Mouse (Mus musculus) kidney, adult 11 months (tissue): Measurements from ENCODE around the gene Creld1.
A peak's percentile ranks its signal among the peaks of the same experiment; 100 is the strongest.

Experiments used
- DNase-seq: peaks from one replicate; pipeline ENCODE4 v3.0.0; 2022

Gene Creld1

DNA sequence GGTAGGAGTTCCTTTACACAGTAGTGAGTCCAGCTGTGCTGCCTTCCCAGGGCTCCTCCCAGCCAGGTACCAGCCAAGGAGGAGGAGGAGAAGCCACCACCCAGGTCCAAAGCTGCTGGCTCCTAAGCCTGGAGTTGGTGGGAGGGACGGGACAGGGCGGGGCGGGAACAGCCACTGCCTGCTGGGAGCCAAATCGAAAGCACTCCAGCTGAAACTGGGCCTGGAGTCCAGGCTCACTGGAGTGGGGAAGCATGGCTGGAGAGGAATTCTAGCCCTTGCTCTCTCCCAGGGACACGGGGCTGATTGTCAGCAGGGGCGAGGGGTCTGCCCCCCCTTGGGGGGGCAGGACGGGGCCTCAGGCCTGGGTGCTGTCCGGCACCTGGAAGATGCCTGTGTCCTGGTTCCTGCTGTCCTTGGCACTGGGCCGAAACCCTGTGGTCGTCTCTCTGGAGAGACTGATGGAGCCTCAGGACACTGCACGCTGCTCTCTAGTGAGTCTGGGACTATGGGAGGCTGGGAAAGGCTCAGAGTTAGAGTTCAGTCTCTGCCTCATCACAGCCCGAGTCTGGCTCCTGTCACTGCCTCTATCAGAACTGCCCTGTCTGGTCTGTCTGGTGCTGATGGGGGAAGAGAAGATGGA is 11.7 kb upstream of the Creld1 start, which contains the start of gene Il17rc:
Gene Il17rc, plus strand, starts transcription at position 131 of the 640 bp plus-strand sequence.
- peak; percentile 74 for DNase-seq

DNA sequence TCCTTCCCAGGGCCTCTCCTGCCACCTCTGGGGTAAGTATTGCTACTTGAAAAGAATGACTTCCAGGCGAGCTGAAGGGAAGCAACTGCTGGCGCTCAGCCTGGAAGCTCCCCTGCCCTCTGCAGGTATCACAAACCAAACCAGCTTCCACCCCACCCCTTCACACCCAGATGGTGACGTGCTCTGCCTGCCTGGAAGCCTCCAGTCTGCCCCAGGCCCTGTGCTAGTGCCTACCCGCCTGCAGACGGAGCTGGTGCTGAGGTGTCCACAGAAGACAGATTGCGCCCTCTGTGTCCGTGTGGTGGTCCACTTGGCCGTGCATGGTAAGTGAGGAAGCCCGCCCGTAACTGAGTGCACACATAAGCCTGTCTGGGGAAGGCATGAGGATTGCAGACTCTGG is 11.0 kb upstream of the Creld1 start:
- no peak for DNase-seq

DNA sequence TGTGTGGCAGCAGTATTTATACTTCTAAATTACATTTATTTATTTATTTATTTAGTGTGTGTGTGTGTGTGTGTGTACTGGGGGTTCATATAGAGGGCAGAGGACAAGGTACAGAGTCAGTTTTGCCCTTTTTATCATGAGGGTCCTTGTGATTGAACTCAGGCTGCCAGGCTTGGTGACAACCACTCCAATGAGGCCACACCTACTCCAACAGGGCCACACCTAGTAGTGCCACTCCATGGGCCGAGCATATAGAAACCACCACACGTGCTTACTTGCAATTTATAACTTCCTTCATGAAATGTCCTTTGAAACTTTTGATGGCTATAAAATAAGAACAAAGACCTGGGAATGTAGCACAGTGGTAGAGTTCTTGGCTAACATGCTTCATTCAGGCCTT is 9.9 kb upstream of the Creld1 start:
- DNase-seq = no peak

DNA sequence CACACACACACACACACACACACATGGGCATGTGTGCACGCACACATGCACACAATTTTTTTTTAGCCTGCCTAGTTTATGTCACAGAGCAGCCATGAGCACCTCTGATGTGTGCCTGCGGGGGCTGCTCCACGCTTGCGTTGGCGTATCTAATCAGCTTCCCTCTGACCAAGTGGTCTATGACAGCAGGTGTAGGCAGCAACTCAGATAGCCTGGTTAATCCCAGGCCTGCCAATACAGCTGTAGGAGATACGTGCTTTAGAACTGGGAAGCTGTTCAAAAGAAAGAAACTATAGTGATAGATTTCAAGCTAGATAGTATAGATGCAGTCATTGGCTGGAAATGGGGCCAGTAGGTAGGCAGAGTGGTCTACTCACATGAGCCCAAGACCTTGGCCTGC is 9.4 kb upstream of the Creld1 start:
- DNase-seq = no peak

DNA sequence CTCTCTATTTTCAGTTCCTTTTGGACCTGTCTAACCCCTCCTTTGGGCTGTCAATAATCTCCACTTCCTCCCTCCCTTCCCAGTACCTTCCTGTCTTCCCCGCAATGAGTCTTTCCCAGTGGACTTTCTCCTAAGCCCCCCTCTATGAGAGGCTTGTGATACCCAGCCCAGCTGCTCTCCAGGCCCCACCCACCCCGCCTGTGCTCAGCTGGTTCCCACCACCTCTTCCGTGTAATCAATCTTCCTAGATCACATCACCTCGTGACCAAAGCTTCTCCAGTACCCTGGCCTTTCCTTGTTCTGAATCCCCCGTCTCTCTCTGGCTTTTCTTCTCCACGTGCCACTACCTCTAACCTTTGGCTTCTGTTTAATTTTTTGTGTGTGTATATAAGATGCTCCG is 5.7 kb upstream of the Creld1 start:
- no peak for DNase-seq

DNA sequence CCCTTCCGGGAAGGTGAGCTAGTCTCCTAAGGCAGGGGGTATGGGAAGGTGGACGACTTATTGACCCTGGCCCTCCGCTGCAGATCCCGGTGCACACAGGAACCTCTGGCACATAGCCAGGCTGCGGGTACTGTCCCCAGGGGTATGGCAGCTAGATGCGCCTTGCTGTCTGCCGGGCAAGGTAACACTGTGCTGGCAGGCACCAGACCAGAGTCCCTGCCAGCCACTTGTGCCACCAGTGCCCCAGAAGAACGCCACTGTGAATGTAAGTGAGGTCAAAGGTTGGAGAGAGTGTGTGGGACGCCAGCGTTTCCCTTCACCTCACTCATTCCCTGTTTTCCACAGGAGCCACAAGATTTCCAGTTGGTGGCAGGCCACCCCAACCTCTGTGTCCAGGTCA is 4.2 kb upstream of the Creld1 start:
- DNase-seq = peak; percentile 54

DNA sequence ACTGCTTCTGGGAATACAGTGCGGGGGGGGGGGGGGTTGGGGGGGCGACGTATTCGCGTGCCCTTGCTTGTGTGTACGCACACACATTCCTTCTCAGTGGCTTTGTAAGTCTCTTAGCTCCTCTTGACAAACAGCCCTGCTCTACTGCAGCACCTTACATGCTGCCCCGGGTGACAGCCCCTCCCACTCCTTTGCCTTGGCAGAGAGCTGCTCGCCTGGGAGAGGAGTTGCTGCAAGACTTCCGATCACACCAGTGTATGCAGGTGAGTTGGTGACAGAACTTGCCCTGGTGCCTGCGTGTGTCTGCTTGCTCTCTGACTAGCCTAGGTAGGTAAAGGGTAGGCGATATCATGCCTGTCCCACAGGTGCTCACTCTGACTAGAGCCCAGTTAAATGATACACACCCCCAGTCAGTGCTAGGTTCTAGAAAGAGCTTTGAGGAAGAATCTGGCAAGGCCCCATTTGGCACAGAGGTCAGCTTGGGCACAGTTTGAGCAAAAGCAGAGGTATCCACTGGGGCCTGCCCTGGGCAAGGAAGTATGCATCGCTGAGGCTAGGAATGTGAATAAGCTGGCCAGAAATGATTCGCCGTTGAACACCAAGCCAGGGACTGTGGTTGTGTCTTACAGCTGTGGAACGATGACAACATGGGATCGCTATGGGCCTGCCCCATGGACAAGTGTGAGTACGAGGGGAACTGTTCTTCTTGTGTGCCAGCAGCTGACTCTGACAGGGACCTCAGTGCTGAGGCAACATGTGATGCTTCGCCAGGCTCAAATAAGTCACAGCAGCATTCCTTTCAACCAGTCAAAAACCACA is 2.3 kb upstream of the Creld1 start:
- peak; percentile 64 for DNase-seq

DNA sequence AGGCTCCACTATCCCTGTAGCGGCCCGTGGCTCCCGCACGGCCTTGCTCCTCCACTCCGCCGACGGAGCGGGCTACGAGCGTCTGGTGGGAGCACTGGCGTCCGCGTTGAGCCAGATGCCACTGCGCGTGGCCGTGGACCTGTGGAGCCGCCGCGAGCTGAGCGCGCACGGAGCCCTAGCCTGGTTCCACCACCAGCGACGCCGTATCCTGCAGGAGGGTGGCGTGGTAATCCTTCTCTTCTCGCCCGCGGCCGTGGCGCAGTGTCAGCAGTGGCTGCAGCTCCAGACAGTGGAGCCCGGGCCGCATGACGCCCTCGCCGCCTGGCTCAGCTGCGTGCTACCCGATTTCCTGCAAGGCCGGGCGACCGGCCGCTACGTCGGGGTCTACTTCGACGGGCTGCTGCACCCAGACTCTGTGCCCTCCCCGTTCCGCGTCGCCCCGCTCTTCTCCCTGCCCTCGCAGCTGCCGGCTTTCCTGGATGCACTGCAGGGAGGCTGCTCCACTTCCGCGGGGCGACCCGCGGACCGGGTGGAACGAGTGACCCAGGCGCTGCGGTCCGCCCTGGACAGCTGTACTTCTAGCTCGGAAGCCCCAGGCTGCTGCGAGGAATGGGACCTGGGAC is 509 bp upstream of the Creld1 start:
- DNase-seq = peak; percentile 43

DNA sequence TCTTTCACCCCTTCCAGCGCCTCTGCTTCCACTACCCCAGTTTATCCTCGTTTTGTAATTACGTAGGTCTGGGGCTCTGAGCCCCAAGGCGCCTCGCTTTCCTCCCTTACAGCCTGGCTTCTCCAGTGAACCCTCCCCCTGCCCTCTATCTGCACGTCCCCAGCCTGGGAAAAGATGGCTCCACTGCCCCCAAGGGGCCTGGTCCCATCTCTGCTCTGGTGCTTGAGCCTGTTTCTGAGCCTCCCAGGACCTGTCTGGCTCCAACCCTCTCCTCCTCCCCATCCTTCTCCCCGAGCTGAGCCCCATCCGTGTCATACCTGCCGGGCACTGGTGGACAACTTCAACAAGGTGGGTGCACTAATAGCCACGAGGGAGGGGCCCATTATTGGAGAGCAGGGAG is 632 bp downstream of the Creld1 start:
- peak; percentile 44 for DNase-seq

DNA sequence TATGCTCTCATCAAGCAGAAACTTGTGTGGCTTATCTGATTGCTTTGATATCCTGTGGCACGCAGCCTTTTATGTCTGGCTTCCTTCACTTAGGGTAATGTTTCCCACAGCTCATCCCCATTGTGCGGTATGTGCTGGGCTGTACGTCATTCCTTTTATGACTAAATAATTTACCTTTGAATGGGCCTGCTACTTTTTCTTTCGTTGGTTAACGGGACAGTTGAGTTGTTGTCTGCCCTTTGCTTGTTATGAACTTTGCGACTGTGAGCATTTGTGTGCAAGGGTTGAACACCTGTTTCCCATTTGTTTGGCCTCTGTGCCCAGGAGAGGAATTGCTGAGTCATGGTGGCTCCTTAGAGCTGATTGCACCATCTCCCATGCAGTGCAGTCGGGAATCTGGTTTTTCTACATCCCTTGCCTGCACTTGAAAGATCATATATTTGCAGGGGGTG is 4.1 kb downstream of the Creld1 start:
- peak; percentile 56 for DNase-seq

DNA sequence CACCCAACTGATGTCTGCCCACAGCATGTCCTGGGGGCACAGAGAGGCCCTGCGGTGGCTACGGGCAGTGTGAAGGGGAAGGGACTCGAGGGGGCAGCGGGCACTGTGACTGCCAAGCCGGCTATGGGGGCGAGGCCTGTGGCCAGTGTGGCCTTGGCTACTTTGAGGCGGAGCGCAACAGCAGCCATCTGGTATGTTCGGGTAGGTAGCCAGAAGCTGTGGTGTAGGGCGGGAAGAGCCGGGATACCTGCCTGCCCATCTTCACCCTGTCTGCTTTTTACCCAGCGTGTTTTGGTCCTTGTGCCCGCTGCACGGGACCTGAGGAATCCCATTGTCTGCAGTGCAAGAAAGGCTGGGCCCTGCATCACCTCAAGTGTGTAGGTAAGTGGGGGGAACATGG is 6.3 kb downstream of the Creld1 start:
- no peak for DNase-seq

DNA sequence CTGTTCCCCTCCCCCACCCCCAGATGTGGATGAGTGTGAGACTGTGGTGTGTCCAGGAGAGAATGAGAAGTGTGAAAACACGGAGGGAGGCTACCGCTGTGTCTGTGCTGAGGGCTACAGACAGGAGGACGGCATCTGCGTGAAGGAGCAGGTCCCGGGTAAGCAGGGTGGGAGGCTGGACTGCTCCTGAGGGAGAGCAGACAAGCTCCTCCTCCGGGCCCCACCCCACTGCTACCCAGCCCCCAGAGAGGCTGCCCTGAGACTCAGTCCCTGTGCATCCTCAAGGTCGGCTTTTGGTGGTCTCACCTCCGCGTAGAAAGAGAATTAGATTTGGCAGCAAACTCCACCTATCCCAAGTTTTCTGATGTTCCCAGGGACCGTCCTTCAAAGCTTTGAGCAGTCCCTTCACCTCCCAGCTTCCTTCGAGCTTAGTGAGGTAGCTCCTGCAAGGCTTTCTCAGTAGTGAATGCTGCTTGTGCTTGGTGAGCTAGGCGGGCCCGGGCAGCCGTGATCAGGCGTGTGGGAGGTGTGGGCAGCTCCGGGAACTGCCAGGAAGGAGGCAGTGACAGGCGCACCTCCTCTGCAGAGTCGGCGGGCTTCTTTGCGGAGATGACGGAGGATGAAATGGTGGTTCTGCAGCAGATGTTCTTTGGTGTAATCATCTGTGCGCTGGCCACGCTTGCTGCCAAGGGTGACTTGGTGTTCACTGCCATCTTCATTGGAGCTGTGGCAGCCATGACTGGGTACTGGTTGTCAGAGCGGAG is 9.2 kb downstream of the Creld1 start:
- no peak for DNase-seq

DNA sequence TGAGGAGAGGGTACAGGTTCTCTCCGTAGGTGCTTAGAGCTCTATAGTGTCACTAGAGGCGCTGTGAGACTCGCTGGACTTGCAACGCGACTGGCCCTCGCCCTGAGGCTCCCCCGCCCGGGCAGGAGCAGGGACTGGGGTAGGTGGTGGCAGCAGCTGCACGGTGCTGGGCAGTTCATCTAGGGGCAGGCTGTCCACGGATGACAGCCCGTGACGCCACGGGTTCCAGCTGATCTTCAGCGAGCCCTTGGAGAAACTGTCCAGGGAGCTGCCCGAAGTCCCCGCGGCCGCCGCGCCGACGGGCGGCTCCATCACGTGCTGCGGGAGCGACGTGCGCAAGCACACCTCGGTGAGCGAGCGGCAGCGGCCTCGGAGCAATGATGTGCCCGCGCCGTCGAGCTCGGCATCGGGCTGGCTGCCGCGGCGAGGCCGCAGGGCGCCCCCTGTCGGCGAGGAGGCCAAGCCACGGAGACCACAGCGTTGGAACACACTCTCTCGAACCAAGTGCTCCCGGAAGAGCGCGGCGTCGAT is 11.2 kb downstream of the Creld1 start:
- DNase-seq = peak; percentile 75

DNA sequence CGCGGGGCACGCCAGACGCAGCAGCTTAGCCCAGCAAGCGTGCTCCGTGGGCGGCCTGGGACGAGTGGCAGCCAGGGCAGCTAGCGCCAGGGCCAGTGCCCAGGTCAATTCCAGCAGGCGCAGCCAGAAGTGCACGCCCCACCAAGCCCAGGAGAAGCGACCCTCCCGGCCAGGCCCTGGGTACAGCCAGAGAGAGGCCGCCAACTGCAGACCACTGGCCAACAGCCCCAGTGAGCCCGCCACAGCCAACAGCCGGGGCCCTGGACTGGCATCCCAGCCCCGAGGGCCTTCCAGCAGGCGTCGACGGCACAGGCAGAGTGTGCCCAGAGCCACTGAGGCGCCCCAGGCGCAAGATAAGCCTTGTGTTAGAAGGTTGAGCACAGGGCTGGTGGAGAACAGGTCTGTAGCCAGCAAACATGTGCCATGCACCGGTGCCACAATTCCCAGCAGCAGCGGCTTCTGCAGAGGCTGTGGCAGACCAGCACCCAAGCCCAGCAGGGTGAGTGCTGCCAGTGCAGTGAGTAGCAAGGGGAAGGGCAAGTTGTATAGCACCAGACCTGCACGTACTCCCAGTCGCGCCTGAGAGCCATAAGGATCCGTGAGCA is 12.1 kb downstream of the Creld1 start:
- DNase-seq = no peak

DNA sequence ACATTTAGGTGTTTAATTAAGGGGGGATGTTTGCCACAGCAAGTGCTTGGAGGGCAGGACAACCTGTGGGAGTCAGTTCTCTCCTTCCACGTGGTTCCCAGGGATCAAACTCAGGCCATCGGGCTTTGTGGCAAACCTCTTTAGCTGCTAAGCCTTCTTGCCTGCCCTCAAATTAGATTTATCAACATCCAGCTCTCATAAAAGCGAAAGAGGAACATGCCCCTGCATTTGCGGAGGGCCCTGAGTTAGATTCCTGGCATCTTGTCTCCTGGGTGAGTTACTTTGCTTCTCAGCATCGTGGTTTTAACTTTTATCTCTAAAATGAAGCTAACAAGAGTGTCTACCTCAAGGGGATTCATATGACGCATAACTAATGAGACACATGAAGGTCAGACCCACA is 16.2 kb downstream of the Creld1 start:
- no peak for DNase-seq

DNA sequence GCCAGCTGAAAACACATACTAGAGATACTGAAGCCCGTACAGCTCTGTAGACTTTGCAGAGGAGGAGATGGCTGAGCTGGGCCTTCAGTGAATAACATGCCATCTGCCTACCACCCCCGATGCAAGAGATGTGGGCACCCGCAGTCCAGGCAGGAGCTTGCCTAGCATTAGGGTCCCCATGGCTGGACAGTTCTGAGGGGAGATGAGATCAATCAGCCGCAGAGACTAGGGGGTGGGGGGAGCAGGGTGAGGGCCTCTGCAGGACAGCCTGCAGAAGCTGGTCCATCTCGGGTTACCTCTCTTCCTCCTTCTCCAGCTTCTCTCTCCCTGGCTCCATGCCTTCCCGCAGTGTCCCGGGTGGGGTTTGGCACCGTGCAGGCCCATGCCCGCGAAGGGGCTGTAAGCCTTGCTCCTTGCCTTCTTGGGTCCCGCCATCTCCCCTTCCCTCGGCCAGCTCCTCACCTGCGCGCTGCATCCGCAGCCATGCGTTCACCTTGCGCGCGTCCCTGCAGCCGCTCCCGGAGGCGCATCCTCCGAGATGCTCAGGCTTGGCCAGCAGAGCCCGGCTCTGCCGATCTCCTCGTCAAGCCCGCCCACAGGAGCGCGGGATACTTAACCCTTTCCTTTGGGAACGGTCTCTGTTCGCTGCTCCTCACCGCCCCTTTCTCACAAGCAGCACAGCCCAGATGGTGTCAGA is 18.4 kb downstream of the Creld1 start, which contains the start of gene Prrt3:
Gene Prrt3, minus strand, starts transcription at position 544 of the 697 bp plus-strand sequence.
- DNase-seq = no peak

DNA sequence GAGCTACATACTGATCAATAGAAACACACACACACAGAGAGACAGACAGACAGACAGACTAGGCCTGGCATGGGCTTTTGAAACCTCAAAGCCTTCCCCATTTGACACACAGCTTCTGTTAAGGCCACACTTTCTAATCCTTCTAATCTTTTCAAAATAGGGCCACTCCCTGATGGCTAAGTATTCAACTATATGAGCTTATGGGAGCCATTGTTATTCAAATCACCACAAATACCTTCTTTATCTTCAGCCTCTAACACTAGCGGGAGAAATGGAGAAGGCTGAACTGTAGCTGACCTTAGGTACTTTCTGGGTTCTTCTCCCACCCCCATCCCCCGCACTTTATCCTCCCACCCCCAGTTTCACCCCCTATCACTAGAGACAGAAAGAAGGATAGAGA is 19.7 kb downstream of the Creld1 start:
- no peak for DNase-seq

DNA sequence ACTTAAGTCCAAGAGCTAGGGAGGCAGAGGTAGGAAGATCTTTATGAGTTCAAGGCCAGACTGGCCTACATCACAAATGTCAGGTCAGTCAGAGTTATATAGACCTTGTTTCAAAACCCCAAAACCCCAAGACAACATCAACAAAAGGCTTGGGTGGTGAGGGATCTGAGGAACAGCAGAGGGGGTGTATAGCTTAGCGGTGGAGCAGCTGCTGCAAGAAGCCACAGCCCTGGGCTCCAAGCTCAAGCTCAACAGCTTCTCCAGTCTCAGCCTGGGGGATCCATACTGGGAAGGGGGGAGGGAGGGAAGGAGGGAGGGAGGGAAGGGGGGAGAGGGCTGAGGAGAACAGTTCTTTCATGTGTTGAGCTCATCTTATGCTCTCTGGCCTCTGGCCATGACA is 22.6 kb downstream of the Creld1 start:
- no peak for DNase-seq

DNA sequence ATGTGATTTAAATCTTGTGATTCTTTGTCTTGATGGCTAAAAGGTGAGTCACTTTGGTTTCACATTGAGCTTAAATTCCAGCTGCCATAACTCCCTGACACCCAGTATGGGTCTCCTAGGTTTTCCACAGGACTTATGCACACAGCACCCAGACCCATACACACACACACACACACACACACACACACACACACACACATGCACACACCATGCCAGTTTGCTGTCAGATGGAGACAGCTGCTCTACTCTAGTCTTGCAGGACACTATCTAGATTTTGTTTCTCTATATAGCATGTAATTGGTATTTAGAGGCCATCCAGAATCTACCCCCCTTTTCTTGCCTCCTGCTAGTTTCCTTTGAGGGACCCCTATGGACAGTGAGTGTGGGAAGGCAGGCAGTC is 24.0 kb downstream of the Creld1 start:
- DNase-seq = no peak

DNA sequence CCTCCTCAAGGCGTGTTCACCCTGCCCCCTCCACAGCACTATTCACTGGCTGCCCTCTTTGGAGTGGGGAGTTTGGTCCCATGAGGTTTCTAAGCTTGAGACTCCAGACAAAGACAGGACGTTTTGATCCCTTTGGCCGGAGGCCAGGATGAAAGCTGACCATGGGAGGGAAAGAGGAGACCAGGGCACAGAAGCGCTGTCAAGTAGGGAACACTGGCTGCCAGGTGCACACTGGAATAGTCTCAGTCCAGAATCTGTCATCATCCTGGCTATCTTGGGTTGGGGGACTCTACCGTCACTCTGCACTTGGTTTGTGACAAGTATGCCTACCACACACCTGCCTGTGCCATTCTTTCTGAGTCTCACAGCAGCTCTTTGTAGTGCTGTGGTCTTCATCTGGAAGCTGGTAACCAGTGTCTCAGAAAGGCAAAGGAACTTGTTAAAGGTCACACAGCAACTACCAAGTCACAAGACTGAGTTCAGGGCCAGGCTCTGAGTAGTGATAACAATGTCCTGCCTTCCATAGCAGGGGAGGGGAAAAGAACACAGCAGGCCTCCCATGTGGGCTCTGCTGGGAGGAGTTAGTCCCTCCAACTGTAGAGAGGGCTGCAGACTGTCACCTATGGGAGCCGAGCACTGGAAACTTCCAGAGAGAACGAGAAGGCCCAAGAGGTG is 25.3 kb downstream of the Creld1 start:
- no peak for DNase-seq

DNA sequence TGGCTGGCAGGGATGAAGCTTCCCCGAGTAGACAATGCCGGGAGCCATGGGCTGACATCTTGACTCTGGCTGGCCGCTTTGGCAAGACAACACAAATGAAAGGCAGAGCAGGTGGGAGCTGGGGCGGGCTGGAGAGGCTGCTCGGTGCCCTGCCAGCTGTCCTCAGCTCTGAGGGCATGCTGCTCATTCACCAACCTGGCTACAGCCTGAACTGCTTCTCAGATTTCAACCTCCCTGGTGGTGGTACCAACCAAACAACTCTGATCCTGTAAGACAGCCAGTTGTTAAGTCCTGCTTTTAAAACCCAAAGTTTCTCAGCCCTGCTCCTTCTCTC is 25.8 kb downstream of the Creld1 start:
- no peak for DNase-seq
